Mouse (Mus musculus): ENCODE measurements at regions not wholly inside any gene's neighbourhood (a gene's known extent, or its start where the extent isn't known, plus 50 kb on each side); places are given as distances from the start of the nearest gene placed in this dataset.
"Not testable (repeated sequence)": the region's sequence is repeated elsewhere in the genome, so short reads cannot be mapped to it uniquely, and the experiment has no call there.

DNA sequence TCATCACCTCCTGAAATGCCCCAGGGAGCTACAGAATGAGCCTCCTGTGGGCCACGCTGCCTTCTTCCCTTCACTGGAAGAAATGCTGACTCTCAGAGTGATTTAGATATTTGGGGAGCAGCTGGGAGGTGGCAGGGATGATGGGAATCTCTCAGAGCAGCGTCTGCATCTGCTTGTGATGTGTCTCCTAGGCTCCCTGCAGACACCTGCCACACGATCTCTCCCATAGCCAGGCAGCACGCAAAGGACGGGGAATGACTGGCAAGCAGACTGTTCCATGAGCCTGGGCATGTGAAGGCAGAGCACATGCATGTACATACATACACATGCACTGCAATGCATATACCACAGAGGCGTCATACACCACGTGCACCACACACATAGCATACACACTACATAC lies 133.4 kb upstream of the Gadl1 start:
- no peak for DNase-seq (ENCODE audit: low read depth, low spot score)

GRCm38 (mm10) chr9:115777097-115777864 lies 132.0 kb upstream of the Gadl1 start:
- no peak for DNase-seq (ENCODE audit: low read depth, low spot score)

DNA sequence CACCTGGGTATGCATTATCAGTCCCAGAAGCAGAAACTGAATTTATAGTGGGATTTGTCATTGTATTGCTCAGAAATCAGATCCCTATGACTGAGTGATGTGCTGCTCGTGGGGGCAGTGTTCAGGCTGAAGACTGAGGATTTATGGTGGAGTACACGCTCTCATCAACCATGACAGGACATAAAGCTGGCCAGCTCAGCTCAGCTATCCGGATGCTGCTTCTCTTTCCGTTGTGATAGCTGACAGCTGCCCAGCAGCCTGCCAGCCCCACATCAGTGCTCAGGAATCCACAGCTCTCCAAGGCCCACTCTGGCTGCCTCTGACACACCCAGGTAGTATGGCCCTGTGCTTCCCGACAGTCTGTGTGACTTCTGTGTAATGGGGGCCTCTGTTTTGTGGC lies 130.4 kb upstream of the Gadl1 start:
- no peak for DNase-seq (ENCODE audit: low read depth, low spot score)

DNA sequence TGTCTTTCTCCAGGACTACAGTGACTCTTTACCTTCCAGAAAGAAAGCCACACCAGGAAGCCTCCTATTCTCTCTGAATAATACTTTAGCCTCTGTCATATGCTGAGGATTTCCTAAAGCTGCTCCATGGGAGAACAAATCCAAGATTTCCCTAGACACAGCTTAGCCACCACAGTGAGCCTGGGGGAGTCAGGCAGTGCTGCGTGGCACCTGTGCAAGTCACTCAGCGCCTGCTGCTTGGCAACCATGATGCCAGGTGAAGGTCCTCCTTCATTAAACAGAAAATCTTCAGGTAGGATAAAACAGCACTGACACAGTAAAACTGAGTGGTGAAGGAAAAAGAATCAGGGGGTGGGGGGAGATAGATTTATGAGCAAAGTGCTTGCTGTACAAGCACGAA lies 109.9 kb upstream of the Gadl1 start:
- no peak for DNase-seq (ENCODE audit: low read depth, low spot score)

- no peak for DNase-seq (ENCODE audit: low read depth, low spot score)
Observed at GRCm38 (mm10) chr9:115800624-115801023, 108.6 kb upstream of the Gadl1 start.

GRCm38 (mm10) chr9:115803071-115803470 lies 106.2 kb upstream of the Gadl1 start:
- no peak for DNase-seq (ENCODE audit: low read depth, low spot score)

DNA sequence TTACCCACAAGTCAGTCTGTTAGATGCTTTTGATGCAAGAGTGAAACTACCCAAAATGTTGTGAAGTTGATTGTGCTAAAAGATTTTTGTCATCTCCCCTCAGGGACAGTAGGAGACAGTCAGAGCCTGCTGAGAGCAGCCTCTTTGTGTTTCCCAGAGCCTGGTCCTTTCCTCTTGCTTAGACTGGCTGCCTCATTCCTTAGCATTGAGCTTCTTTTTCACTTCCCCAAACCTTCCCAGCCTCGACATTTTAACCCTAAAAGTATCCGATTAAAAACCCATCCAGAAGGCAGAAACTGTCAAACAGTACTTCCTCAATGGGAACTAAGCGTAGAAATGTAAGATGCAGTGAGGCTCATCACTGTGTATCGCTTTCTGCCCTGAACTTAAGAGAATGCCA lies 104.0 kb upstream of the Gadl1 start:
- DNase-seq (ENCODE audit: low read depth, low spot score): no peak

GRCm38 (mm10) chr9:115806018-115806702 lies 103.1 kb upstream of the Gadl1 start:
- DNase-seq (ENCODE audit: low read depth, low spot score): no peak

DNA sequence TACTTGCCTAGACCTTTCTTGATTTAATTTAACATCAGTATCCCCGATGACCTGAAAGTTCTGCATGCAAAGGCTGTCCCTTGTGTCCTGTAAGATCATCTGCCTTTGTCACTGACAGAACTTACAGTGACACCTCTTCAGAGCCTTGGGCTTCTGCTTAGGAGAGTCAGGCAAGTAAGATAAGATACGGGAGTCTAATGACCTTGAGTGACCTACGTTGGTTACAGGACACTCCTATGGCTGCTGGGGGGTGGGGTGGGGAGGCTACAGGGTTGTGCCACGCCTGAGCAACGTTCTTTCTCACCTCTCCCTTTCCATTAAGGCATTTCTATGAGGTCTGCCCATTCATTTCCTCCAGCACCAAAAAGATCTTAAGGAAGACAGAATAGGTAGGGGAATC lies 69.1 kb upstream of the Gadl1 start:
- DNase-seq (ENCODE audit: low read depth, low spot score): no peak

- DNase-seq (ENCODE audit: low read depth, low spot score): no peak
Observed at GRCm38 (mm10) chr9:115840791-115841190, 68.5 kb upstream of the Gadl1 start.

- no peak for DNase-seq (ENCODE audit: low read depth, low spot score)
Observed at GRCm38 (mm10) chr9:115841684-115842083, 67.6 kb upstream of the Gadl1 start.

DNA sequence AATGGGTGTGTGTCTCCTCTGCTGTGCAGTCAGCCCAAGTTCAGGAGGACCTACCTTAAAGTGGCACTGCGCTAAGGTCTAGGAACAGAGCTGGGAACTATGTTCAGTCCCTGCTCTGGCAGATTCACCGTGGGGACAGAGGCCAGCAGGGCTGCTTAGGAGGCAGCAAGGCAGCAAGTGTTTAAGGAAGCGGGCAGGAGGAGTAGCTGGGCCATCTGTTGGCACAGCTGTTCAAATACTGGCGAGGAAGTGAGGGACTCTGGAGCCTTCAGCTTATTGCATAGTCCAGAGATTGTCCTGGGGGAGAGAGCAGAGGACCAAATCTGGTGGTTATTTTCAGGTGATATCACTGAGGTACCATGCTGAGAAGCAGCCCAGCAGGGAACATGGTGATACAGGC lies 64.9 kb upstream of the Gadl1 start:
- DNase-seq (ENCODE audit: low read depth, low spot score): no peak

GRCm38 (mm10) chr9:115845091-115845490 lies 64.2 kb upstream of the Gadl1 start:
- DNase-seq (ENCODE audit: low read depth, low spot score): no peak

GRCm38 (mm10) chr9:115847289-115848074 lies 61.8 kb upstream of the Gadl1 start:
- DNase-seq (ENCODE audit: low read depth, low spot score): no peak

DNA sequence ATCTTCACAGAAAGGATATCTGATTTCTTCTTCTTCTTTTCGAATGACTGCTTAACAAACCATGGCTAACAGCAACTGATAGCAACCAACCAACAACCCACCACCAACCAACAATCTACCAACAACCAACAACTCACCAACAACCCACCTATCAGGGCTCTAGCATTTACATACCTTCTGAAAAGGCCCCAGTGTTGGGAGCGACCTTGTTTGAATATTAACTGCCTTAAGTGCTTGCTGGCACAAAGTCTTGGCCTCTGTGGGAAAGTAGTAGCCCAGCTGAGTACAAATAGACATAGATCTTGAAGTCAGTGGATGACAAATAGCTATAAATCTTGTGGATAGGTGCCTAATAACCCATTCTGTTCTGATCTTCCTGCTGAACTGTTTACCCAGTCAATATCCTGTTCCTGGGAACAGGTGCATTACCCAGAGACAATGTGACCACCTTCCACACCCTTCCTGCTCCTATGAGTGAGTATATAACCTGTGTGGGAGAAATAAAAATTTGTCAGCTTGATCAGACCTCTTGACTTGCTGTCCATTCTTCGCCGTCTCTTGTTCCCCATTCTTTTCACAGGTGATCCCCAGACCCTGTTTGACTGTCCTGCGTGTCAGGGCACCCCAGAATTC lies 55.9 kb upstream of the Gadl1 start:
- not testable (repeated sequence) for DNase-seq (ENCODE audit: low read depth, low spot score)

DNA sequence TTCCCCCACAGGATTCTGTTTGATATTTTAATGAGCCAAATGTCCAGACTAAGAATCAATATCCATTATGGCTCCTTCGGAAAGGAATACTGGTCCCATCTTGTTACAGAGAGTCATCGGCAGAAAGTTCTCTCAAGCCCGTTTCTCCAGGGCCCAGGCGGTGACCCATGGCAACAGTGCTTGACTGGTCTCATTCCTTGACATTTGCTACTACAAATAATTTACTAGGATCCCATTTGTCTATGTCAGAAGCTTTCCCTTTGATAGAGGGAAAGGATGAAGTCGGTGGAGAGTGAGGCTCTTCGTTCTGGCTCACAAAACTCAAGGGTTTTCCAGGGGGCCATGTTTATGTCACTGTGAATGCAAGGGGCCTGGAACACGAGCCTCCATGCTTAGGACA lies 52.0 kb upstream of the Gadl1 start:
- no peak for DNase-seq (ENCODE audit: low read depth, low spot score)

- DNase-seq (ENCODE audit: low read depth, low spot score): no peak
Observed at GRCm38 (mm10) chr9:115858848-115859247, 50.4 kb upstream of the Gadl1 start.
